Mouse (Mus musculus): ENCODE data around the gene Tubb4b. TPM values are rescaled to one million over a fixed set of nuclear protein-coding genes. Genes with fewer than 3 reads are reported as not detected.
A peak's percentile ranks its signal among the peaks of the same experiment; 100 is the strongest.

Gene Tubb4b
- polyA plus RNA-seq, 1 experiment from 2014 or later = 448 TPM

DNA sequence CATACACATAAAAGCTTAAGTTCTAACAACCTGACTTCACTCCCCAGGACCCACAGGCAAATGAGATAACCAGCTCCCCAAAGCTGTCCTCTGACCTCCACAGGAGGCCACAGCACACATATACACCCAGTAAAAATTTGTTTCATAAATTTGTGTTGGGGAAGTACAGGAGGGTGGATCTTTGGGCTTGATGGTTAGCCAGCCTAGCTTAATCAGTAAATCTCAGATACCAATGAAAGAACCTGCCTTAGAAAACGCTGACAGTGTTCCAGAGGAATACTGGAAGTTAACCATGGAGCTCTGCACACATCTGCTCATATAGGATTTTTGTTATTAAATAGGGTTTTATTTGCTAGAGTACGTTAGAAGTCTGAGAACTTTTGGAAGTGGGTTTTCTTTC lies 6.8 kb downstream of the Tubb4b start:
- H3K36me3 ChIP-seq (ENCODE audit: poor library complexity, severe bottlenecking) = peaks cover 9% of the 10 kb centered on the region
- H3K9me3 ChIP-seq (replicated peaks) = no peaks in the 10 kb centered on the region
- WGBS = 65% methylated on average over 2 of the region's 2 CpGs
- H3K4me2 ChIP-seq = no peak overlapping the region
- no peaks in the 10 kb centered on the region; the same call in 1 of the 2 replicates for H3K27me3 ChIP-seq
- no peak overlapping the region for H3K4me3 ChIP-seq
- H3K9ac ChIP-seq = no peak overlapping the region
- H3K27ac ChIP-seq = no peak overlapping the region
- H3K4me1 ChIP-seq = 0 out of 2 replicates have a peak, but pooled peaks cover 2% of the 10 kb centered on the region
- ATAC-seq = no peak

DNA sequence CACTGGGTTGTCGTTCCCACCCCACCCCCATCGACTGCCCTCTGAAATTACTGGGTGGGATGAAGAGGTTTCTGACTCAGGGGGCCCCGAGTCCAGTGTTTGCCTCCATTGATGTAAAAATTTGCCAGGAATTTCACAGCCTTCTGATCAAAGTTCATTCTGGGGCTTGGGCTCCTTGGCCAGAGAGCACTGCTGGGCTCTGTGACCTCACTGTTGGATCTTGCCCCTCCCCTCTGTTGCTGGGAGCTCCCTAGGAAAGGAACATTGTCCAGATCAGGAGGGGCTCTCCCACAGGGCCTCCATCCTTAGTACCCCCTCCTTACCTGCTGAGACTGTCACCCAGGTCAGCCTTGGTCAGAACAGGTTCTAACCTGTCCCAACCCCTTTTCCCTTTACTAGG lies 10.1 kb downstream of the Tubb4b start, which contains the start of gene Stpg3:
Stpg3 (minus strand) TSS at position 194 of the 400 bp plus-strand sequence.
- Histone ChIP-seq H3K4me1 (peaks cover 18% of the 10 kb centered on the region), H3K9ac (no peak within 1 kb of the TSS), H3K4me2 (no peak within 1 kb of the TSS), H3K9me3 (replicated peaks) (no peaks in the 10 kb centered on the region), H3K36me3 (ENCODE audit: poor library complexity, severe bottlenecking) (no peaks in the 10 kb centered on the region), H3K27me3 (no peaks in the 10 kb centered on the region; the same call in 1 of the 2 replicates), H3K4me3 (no peak within 1 kb of the TSS), H3K27ac (no peak within 1 kb of the TSS)
- ATAC-seq = no peak
- WGBS = 81% methylated on average over 3 of the region's 3 CpGs

DNA sequence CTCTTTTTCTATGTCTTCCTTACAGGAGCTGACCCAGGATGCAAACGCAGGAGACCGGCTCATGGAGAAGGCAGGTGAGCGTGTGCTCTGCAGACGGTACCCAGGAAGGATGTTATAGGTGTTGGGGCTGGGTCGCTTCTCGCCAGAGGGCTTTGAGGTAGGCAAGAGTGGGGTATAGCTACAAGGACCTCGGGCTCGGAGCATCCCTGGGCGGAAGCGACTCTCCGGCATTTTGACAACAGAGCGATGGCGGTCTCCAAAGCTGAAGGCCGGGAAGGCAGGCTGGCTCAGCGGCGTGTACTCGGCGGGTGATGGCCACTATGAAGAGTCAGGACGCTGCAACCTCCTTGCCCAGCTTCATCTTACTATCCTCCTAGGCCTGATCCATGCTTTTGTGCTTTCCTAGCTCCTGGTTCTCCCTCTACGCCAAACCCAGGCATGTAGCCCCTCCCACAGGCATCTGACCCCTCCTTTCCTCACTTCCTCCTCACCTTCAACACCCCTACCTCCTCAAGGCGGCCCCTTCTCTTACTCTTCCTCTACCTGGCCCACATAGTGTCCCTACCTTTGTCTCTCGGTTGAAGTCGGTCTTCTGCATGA lies 11.1 kb downstream of the Tubb4b start:
- Histone ChIP-seq H3K27ac (no peak overlapping the region), H3K9ac (no peak overlapping the region), H3K4me2 (no peak overlapping the region), H3K4me1 (peaks cover 25% of the 10 kb centered on the region), H3K4me3 (no peak overlapping the region), H3K36me3 (ENCODE audit: poor library complexity, severe bottlenecking) (peaks cover 5% of the 10 kb centered on the region), H3K9me3 (replicated peaks) (no peaks in the 10 kb centered on the region), H3K27me3 (no peaks in the 10 kb centered on the region; the same call in 1 of the 2 replicates)
- WGBS = 69% methylated on average over 23 of the region's 23 CpGs
- ATAC-seq = no peak

DNA sequence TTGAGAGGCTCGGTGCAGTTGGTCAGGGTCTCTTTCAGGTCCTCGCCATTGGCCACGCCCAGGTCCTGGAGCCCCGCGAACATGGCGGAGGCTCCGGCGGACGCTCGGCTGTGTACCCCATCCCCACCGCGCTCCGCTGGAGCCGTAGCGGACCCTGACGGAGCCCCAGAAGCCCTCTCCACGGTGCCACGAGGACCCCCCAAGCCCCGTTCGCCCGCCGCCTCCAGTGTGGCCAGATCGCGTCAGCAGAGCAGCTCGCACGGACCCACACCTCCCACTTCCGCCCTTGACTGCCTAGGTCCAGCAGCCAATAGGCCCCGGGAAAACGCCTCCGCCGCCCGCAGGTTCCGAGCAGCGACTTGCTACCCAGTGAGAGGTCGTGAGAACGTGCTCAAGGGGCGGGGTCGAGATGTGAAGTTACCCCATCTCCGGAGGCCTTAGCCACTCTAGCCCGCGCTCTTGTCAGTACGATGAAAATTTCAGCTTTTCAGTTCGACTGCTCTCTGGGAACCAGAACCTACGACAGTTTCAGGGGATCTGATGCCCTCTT lies 13.3 kb downstream of the Tubb4b start, which contains the start of gene Nelfb:
Nelfb (minus strand) TSS at position 369 of the 550 bp plus-strand sequence.
- WGBS = under 1% methylated on average over 44 of the region's 44 CpGs
- Histone ChIP-seq H3K9ac (peak within 1 kb of the TSS; percentile 94), H3K4me3 (peak within 1 kb of the TSS; percentile 92), H3K27me3 (no peaks in the 10 kb centered on the region; the same call in 1 of the 2 replicates), H3K9me3 (replicated peaks) (no peaks in the 10 kb centered on the region), H3K4me2 (peak within 1 kb of the TSS; percentile 89), H3K36me3 (ENCODE audit: poor library complexity, severe bottlenecking) (peaks cover 26% of the 10 kb centered on the region), H3K27ac (peak within 1 kb of the TSS; percentile 78), H3K4me1 (peaks cover 29% of the 10 kb centered on the region)
- peak; percentile 95 for ATAC-seq

DNA sequence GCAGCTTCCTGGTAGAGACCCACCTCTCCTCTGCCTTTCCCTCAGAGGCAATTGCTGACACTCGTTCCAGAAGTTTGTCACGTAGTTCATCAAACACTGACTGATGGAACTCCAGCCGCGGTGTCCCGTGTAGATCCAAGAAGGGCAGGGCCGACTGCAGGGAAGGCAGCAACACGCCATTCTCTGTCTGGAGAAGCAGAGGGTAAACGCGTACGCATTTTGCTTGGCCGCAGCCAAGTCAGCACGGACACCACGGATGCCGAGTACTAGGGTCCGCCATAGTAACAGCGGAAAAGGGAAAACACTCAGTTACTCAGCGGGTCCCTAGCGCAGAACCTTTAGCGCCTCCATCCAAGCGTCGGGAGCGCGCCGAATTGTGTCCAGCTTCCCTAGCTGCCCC lies 13.8 kb downstream of the Tubb4b start:
- Histone ChIP-seq H3K4me2 (peak overlapping the region; percentile 89), H3K36me3 (ENCODE audit: poor library complexity, severe bottlenecking) (peaks cover 31% of the 10 kb centered on the region), H3K27ac (peak overlapping the region; percentile 78), H3K4me1 (peaks cover 29% of the 10 kb centered on the region), H3K27me3 (no peaks in the 10 kb centered on the region; the same call in 1 of the 2 replicates), H3K4me3 (peak overlapping the region; percentile 92), H3K9ac (peak overlapping the region; percentile 94), H3K9me3 (replicated peaks) (no peaks in the 10 kb centered on the region)
- peak; percentile 42; the same call in 1 of the 2 replicates for ATAC-seq
- under 1% methylated on average over 24 of the region's 24 CpGs for WGBS

DNA sequence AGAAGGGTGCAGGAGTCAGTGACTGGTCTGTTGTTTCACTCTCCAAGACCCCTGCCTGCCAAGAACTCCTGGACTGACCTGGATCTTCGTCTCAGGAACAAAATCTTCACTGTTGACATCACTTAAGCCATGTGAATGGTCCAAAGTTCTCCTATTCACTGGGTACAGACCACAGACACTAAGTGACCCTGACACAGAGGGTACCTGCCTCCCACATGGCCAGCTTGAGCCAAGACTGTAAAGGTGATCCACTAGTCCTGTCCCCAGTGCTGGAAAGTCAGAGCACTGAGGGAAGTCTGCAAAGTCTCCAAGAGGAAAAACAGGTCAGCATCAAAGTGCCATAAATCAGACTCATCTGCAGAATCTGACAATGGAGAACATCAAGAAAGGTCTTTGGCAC lies 16.9 kb downstream of the Tubb4b start:
- Histone ChIP-seq H3K27me3 (no peaks in the 10 kb centered on the region), H3K27ac (no peak overlapping the region), H3K9me3 (replicated peaks) (no peaks in the 10 kb centered on the region), H3K36me3 (ENCODE audit: poor library complexity, severe bottlenecking) (peaks cover 62% of the 10 kb centered on the region), H3K4me2 (no peak overlapping the region), H3K4me3 (no peak overlapping the region), H3K9ac (no peak overlapping the region), H3K4me1 (peaks cover 29% of the 10 kb centered on the region)
- 91% methylated on average over 1 of the region's 1 CpGs for WGBS
- no peak for ATAC-seq

DNA sequence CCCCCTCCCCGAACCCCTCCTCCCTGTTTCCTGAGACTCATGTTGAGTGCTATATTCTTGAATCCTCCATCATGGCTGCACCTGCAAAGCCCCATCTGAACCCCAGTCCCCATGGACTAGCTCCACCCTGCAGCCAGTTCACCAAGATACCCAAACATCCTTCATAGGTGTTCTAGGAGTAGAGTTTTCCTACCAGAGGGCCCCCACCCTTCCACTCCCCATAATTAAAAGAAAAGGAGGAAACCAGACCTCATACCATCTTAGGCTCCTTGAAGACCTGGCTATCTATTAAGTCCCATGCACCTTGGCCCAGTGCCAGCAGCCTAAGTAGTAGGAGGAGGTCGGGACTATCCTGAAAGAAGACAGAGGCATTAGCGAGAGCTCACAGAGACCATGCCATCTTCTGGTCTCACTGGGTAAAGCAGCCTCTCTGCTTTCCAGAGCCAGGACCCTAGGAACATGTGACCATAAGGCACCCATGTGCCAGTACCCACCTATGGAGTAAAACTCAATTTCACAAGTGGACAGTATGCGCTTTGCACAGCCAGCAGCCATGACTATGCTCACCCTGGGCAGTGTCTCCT lies 20.8 kb downstream of the Tubb4b start:
- WGBS = 57% methylated on average over 4 of the region's 4 CpGs
- H3K27me3 ChIP-seq = no peaks in the 10 kb centered on the region
- ATAC-seq = no peak
- H3K27ac ChIP-seq = no peak overlapping the region
- H3K36me3 ChIP-seq (ENCODE audit: poor library complexity, severe bottlenecking) = peaks cover 96% of the 10 kb centered on the region
- H3K4me1 ChIP-seq = peaks cover 4% of the 10 kb centered on the region
- H3K9me3 ChIP-seq (replicated peaks) = no peaks in the 10 kb centered on the region
- H3K9ac ChIP-seq = no peak overlapping the region
- H3K4me2 ChIP-seq = no peak overlapping the region
- no peak overlapping the region for H3K4me3 ChIP-seq

DNA sequence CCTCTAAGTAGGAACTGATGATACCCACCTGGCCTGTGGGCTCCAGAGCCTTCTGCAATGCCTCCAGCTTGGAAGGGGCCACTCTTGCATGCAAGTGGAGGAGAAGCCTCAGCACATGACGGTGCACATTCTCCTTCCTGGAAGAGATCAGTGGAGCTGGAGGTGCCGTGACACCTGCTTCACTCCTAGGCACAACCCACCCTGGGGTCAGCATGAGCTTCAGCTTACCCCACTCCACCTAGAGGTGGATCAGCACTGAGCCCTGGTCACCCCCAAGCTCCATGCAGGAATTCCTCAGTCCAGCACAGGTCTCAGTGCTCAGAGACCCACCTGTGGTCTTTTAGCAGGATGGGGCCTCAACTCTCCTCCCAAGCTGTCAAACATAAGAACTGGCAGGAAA lies 23.9 kb downstream of the Tubb4b start:
- Histone ChIP-seq H3K36me3 (ENCODE audit: poor library complexity, severe bottlenecking) (peaks cover 77% of the 10 kb centered on the region), H3K4me3 (no peak overlapping the region), H3K9ac (no peak overlapping the region), H3K9me3 (replicated peaks) (no peaks in the 10 kb centered on the region), H3K4me1 (no peaks in the 10 kb centered on the region), H3K27me3 (peaks cover 14% of the 10 kb centered on the region), H3K4me2 (no peak overlapping the region), H3K27ac (no peak overlapping the region)
- WGBS = 94% methylated on average over 2 of the region's 2 CpGs
- ATAC-seq = no peak

DNA sequence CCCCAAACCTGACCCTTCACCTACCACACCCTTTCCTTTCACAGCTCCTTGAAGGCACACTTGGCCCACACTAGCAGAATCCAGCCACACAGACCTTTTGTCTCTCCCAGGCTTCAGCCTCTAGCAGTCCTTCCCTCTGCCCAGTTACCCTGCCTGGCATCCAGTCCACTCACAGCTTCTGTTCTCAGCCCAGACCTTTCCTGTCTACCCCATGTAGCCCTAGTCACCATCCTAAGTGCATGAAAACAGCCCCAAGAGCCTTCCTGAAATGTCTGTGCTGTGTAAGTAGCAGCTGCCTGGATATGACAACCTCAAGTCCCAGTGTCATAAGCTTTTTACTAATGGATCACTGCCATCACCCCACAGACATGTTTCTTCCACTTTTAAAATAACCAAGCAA lies 26.6 kb downstream of the Tubb4b start:
- no peak overlapping the region for H3K4me3 ChIP-seq
- H3K27ac ChIP-seq = no peak overlapping the region
- H3K36me3 ChIP-seq (ENCODE audit: poor library complexity, severe bottlenecking) = peaks cover 50% of the 10 kb centered on the region
- H3K4me1 ChIP-seq = peaks cover 6% of the 10 kb centered on the region; the same call in 1 of the 2 replicates
- no peaks in the 10 kb centered on the region for H3K9me3 ChIP-seq (replicated peaks)
- H3K4me2 ChIP-seq = no peak overlapping the region
- peaks cover 32% of the 10 kb centered on the region for H3K27me3 ChIP-seq
- ATAC-seq = no peak
- H3K9ac ChIP-seq = no peak overlapping the region

DNA sequence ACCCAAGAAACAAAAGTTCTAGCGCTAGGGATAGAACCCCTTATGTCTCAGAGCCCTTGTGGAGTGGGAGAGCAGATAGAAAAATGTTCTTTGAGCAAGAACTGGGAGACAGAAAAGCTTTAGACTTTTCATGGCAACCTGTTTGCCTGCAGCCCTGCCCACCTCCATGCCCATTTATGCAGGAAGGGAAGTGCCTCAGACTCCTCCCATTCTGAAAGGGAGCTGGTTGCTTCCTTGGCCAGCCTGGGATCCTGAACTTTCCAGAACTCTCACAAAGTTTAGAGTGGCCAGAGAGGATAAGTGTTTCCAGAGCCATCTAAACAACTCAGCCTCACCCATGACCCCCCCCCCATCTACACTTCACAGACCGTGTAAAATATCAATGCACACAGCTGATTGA lies 27.3 kb downstream of the Tubb4b start:
- H3K4me3 ChIP-seq = no peak overlapping the region
- H3K27ac ChIP-seq = no peak overlapping the region
- H3K9me3 ChIP-seq (replicated peaks) = no peaks in the 10 kb centered on the region
- H3K9ac ChIP-seq = no peak overlapping the region
- peaks cover 43% of the 10 kb centered on the region for H3K36me3 ChIP-seq (ENCODE audit: poor library complexity, severe bottlenecking)
- H3K27me3 ChIP-seq = peaks cover 32% of the 10 kb centered on the region
- no peak for ATAC-seq
- 18% methylated on average over 2 of the region's 2 CpGs for WGBS
- H3K4me2 ChIP-seq = no peak overlapping the region
- peaks cover 6% of the 10 kb centered on the region; the same call in 1 of the 2 replicates for H3K4me1 ChIP-seq

DNA sequence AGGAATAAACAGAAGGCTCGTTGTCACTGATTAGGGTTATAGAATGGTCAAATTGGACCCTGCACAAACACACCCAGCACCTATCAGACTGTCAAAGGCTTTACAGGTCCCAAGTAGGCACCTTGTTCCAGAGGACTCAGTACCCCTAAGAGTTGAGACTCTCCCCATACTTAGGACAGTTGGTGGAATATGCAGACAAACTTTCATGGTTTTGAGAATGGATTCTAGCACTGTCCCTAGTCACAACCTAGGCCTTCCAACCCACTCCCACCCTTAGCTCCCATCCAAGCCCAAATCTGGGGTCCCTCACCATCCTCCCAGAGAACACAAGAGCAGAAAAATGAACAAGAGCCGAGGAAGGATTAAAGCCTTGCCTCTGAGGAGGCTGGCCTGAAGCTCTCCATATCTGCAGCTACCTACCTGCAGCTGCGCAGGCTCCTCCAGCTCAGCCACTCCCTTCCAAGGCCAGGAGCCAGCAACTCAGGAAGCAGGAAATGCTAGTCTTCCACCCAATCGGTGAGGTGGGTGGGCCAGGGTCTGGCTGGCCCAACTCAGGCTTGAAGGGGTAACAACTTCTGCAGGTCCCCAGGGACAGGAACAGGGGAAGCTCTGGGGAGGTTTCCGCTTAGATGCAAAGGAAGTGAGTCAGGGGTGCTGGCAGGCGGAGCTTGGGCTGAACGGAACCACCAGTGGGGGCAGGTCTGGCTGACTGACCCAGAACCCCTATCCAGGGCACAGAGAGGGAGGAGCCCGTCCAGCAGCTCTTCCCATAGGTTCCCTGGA lies 28.1 kb downstream of the Tubb4b start, which contains the start of gene Tor4a:
Tor4a (minus strand) TSS at position 715 of the 783 bp plus-strand sequence.
- peaks cover 34% of the 10 kb centered on the region for H3K36me3 ChIP-seq (ENCODE audit: poor library complexity, severe bottlenecking)
- no peak within 1 kb of the TSS for H3K27ac ChIP-seq
- 14% methylated on average over 8 of the region's 8 CpGs for WGBS
- H3K4me1 ChIP-seq = peaks cover 6% of the 10 kb centered on the region; the same call in 1 of the 2 replicates
- H3K4me3 ChIP-seq = no peak within 1 kb of the TSS
- H3K4me2 ChIP-seq = 0 out of 2 replicates have a peak within 1 kb of the TSS, but pooled peaks have one; percentile 14
- H3K27me3 ChIP-seq = peaks cover 32% of the 10 kb centered on the region
- ATAC-seq = no peak
- no peak within 1 kb of the TSS for H3K9ac ChIP-seq
- H3K9me3 ChIP-seq (replicated peaks) = no peaks in the 10 kb centered on the region
